ENCODE assay signal across 9 mouse cellular contexts in genomic region chr15:79438209-79438810, GRCm38 (mm10). TPM values are rescaled to one million over a fixed set of nuclear protein-coding genes. Genes with fewer than 3 reads are reported as not detected.
DNase-seq lines count a peak whose midpoint lies in the region; ATAC-seq lines count a peak whose summit lies in the region.
"Had no signal": no experiment of that assay in that cellular context is flagged by ENCODE, and none has a peak within 500 bp of the region (broad histone marks: within the 10 kb centered on the region; RNA-seq: fewer than 3 reads in every experiment).

No protein-coding gene starts in this region.

- peak overlapping the region; percentile 13 for H3K4me3 ChIP-seq in heart, embryonic 13.5 days
- no peak overlapping the region for H3K4me3 ChIP-seq in hindbrain, embryonic 12.5 days
- no peak overlapping the region for H3K4me3 ChIP-seq in midbrain, embryonic 11.5 days (ENCODE audit: low read depth, low read length)

- H3K9ac ChIP-seq in heart, embryonic 13.5 days: peak overlapping the region; percentile 99
- H3K9ac ChIP-seq in hindbrain, embryonic 12.5 days: peak overlapping the region; percentile 100; the same call in 1 of the 2 replicates
- H3K9ac ChIP-seq in midbrain, embryonic 11.5 days (ENCODE audit: low read length): 0 out of 2 replicates have a peak overlapping the region, but pooled peaks have one; percentile 12

- 34% methylated on average over 6 of the region's 6 CpGs for WGBS in heart, embryonic 13.5 days
- 83% methylated on average over 6 of the region's 6 CpGs for WGBS in hindbrain, embryonic 12.5 days
- 92% methylated on average over 6 of the region's 6 CpGs for WGBS in midbrain, embryonic 11.5 days

- peaks cover 51% of the 10 kb centered on the region for H3K36me3 ChIP-seq in heart, embryonic 13.5 days
- peaks cover 53% of the 10 kb centered on the region for H3K36me3 ChIP-seq in hindbrain, embryonic 12.5 days
- H3K36me3 ChIP-seq in midbrain, embryonic 11.5 days (ENCODE audit: control insufficient read depth, insufficient read depth, low read length): peaks cover 30% of the 10 kb centered on the region

- H3K9me3 ChIP-seq in heart, embryonic 13.5 days: no peaks in the 10 kb centered on the region
- H3K9me3 ChIP-seq in hindbrain, embryonic 12.5 days (replicated peaks): no peaks in the 10 kb centered on the region
- H3K9me3 ChIP-seq in midbrain, embryonic 11.5 days (ENCODE audit: control insufficient read depth, low read length): no peaks in the 10 kb centered on the region

- no peak for DNase-seq in heart, postnatal 25 days (ENCODE audit: low spot score)
- peak; percentile 65 for DNase-seq in Muller cell, postnatal 12 days (ENCODE audit: inconsistent ontology term)
- no peak for DNase-seq in midbrain, embryonic 11.5 days (ENCODE audit: low spot score, missing footprints)
- no peak for DNase-seq in B cell, adult 2 months
- no peak for DNase-seq in thymus, postnatal 0 days (ENCODE audit: low spot score)
- no peak for DNase-seq in embryo, embryonic 10.5 days (ENCODE audit: low spot score)

- peak overlapping the region; percentile 73 for H3K27ac ChIP-seq in heart, embryonic 13.5 days (replicated peaks)
- no peak overlapping the region for H3K27ac ChIP-seq in hindbrain, embryonic 12.5 days
- H3K27ac ChIP-seq in midbrain, embryonic 11.5 days (ENCODE audit: low read depth, low read length): no peak overlapping the region

- intact Hi-C loops in heart, postnatal 25 days (cut with DNase I): no loop called here

- peak overlapping the region; percentile 88 for H3K4me2 ChIP-seq in heart, embryonic 13.5 days
- H3K4me2 ChIP-seq in hindbrain, embryonic 12.5 days (replicated peaks): peak overlapping the region; percentile 99
- H3K4me2 ChIP-seq in midbrain, embryonic 11.5 days: no peak overlapping the region

- H3K27me3 ChIP-seq in heart, embryonic 13.5 days (replicated peaks): no peaks in the 10 kb centered on the region
- H3K27me3 ChIP-seq in hindbrain, embryonic 12.5 days: no peaks in the 10 kb centered on the region
- no peaks in the 10 kb centered on the region for H3K27me3 ChIP-seq in midbrain, embryonic 11.5 days (ENCODE audit: control insufficient read depth, insufficient read depth, low read length)

- H3K4me1 ChIP-seq in heart, embryonic 13.5 days: peaks cover 87% of the 10 kb centered on the region
- peaks cover 69% of the 10 kb centered on the region for H3K4me1 ChIP-seq in hindbrain, embryonic 12.5 days
- peaks cover 59% of the 10 kb centered on the region for H3K4me1 ChIP-seq in midbrain, embryonic 11.5 days (ENCODE audit: control insufficient read depth, insufficient read depth, low read length)

- ATAC-seq in heart, embryonic 13.5 days (ENCODE audit: extremely low read depth, insufficient number of reproducible peaks, low FRiP score, low TSS enrichment): no peak
- no peak for ATAC-seq in hindbrain, embryonic 12.5 days (ENCODE audit: low FRiP score)
- no peak for ATAC-seq in midbrain, embryonic 11.5 days (ENCODE audit: low FRiP score)
- ATAC-seq: inflammation-experienced regulatory T-cells, adult 6 months had no signal

RNA-seq across cellular contexts. Expression of gene Csnk1e, which starts 17.1 kb away (rescaled TPM):
- 64.8 and 76.2 TPM in 2 replicates for polyA plus RNA-seq in heart, embryonic 13.5 days (2015; fragmentation: Nextera tagmentation; extraction: Ambion mirVana)
- total RNA-seq in heart, postnatal 25 days (2021): 10 to 100 TPM; 48.4 to 54.0 TPM
- polyA plus RNA-seq in hindbrain, embryonic 12.5 days (2016; fragmentation: Nextera tagmentation; extraction: Ambion mirVana): 280 and 284 TPM in 2 replicates
- 175 and 182 TPM in 2 replicates for polyA plus RNA-seq in midbrain, embryonic 11.5 days (2014; fragmentation: Nextera tagmentation; extraction: Ambion mirVana)
- 52.2 and 70.8 TPM in 2 replicates for polyA plus RNA-seq in thymus, postnatal 0 days (2015; fragmentation: Nextera tagmentation; extraction: Ambion mirVana)

RNA-seq across cellular contexts. Expression of gene Tmem184b, which starts 34.9 kb away (rescaled TPM):
- polyA plus RNA-seq in heart, embryonic 13.5 days (2015; fragmentation: Nextera tagmentation; extraction: Ambion mirVana): 65.8 and 72.7 TPM in 2 replicates
- 10 to 100 TPM; 43.0 to 46.7 TPM for total RNA-seq in heart, postnatal 25 days (2021)
- 46.2 and 52.0 TPM in 2 replicates for polyA plus RNA-seq in hindbrain, embryonic 12.5 days (2016; fragmentation: Nextera tagmentation; extraction: Ambion mirVana)
- polyA plus RNA-seq in midbrain, embryonic 11.5 days (2014; fragmentation: Nextera tagmentation; extraction: Ambion mirVana): 25.5 and 33.8 TPM in 2 replicates
- 30.0 and 37.4 TPM in 2 replicates for polyA plus RNA-seq in thymus, postnatal 0 days (2015; fragmentation: Nextera tagmentation; extraction: Ambion mirVana)

Comparison
In these comparisons a context has a peak if more than half of its experiments do, and no peak if none do; other contexts are left out.
1. H3K9ac ChIP-seq: peak in every context shown above with its lines; median percentile 100 in hindbrain, embryonic 12.5 days; 99 in heart, embryonic 13.5 days; 12 in midbrain, embryonic 11.5 days.